Mouse (Mus musculus): ENCODE data around the gene 1700003H04Rik.

1700003H04Rik gene

DNA sequence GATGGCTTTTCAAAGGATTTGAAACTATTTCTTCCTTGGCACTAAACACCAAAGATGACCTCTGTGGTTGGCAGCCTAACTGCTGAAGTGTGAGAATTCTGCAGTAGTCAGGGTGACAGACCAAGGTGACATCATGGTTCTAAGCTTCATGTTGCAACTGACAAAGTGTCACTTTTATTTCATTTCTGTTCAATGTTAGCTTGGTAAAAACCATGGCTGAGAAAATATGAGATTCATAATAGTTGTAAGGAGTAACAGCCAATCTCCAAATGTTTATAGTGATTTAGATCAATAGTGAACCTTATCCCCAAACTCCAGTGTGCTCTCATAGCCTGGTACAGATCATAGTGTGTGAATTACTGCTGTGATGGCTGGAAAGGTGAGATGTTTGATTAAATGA lies at the start of gene 1700003H04Rik:
Gene 1700003H04Rik (minus strand): TSS at position 101 of the 400 bp plus-strand sequence.
- DNase-seq (ENCODE audit: low read depth, low spot score) = no peak

DNA sequence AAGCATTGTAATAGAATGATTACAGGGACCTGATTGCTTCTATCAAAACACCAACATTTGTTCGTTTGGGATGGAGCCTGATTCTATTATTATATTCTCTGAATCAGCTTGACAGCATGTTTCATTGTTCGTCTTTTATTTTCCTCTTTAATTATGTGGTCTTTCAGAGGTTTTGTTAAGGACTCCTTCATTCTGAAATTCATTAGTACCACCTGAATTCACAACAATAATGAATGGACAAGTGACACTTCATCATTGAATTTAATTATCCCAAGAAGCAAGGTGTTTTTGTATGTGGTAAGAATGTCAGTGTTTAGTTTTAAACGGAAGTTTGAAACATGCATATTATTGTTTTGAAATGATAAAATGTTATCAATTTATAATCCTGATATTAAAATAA lies 42.1 kb upstream of the 1700003H04Rik start:
- no peak for DNase-seq (ENCODE audit: low read depth, low spot score)

DNA sequence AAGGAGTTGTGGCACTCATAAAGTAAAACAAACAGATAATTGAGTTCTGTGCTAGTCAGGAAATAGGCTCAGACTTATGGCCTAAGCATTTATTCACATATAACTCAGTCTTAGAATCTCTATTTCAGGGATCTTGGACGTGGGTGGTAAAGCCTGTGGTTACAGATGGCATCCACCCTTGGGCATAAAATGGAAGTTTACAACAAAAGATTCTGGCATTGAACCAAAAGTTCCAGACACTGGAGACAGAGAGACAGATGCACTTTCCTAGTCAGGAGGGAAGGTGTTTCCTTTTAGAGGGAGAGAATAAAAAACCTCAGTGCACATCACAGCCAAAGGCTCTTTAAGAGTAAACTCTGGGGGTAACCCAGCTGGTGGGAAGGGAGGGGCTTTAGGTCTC lies 32.4 kb upstream of the 1700003H04Rik start:
- DNase-seq (ENCODE audit: low read depth, low spot score) = peak; percentile 90

DNA sequence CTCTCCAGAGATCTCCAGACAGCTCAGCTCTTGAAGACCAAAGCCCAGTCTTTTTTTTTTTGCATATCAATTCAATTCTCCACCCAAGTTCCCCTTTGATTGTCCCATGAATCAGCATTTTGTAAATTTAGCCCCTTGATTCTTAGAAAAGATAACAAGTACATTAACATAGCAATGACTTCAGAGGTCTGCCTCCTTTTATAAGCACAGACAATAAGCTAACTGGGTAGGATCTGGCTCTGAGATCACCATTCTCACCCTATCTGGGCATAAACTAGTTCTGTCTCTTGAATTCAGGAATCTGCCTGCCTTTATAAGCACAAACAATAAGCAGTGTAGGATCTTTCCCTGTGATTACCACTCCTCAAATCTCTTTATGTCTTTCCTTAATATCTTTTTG lies 29.1 kb upstream of the 1700003H04Rik start:
- no peak for DNase-seq (ENCODE audit: low read depth, low spot score)

DNA sequence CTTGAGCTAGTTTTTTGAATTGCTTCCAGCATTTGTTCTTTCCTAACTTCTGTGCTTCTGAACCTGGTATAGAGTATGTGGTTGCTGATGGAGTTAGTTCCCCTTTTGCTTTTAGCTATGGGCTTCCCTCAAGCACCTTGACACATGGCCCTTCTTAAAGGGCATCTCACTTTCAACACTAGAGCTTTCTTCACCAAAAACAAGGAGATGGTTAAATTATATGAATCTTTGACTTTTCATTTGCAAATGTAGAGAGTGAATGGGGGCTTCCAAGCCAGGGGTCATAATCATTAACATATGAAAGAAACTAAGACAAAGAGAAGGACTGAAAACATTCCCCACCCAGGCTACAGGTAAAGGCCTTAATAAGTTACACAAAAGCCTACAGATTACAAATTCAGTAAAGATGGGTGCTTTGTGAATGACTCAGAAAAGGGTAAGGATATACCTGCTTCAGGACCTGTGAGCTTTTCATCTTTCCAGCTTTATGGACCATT lies 25.2 kb upstream of the 1700003H04Rik start:
- no peak for DNase-seq (ENCODE audit: low read depth, low spot score)

DNA sequence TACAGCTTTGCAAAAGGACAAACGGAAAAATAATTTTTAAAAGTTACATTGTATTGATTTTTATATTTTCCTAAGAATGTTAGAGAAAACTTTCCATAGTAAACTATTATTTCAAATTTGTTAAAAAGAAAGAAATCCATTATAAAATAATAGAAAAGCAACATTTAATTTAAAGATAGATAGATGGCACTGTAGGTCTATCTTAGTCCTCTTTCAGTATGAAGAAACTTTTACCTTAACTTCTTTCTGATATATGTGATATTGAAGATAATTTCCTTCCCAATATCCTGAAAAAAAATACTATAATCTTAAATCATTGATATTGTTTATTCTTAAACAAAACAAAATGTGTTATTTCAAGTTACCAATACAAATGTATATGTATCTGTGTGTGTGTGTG lies 24.6 kb upstream of the 1700003H04Rik start:
- DNase-seq (ENCODE audit: low read depth, low spot score) = no peak

DNA sequence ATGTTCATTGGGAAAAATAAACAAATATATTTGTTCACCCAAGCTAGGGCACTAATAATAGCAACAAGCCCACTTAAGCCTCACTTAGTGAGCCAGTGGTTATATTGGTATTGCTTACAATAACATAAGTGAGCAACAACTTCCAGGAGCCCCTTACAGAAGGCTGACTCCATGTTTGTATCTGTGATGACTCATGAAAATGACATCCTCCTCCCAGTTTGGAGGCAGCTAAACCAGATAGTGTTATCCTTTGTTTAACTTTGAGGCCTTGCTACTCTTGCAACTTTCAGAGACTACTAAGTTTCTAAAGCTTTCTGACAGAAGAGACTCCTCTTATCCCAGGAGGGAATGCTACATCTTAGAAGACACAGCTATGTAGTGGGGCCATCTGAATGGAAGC lies 16.9 kb upstream of the 1700003H04Rik start:
- DNase-seq (ENCODE audit: low read depth, low spot score) = no peak

DNA sequence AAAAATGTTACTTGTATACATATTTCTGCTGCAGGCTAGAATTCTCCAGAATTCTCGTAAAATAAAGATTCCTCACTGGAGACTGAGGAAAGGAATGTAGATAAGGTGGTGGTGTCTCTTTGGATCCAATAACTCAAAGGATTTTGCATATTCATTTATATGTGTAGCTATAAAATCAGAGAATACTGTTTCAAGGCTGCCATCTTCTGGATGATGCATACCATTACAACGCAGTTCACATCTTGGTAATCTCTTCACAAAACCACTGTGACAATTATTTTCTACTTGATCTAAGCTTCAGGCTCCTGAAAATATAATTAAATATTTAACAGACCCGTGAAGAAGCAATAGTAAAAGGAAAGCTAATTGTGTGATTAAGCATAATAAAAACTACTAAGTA lies 6.6 kb upstream of the 1700003H04Rik start:
- peak; percentile 31 for DNase-seq (ENCODE audit: low read depth, low spot score)

DNA sequence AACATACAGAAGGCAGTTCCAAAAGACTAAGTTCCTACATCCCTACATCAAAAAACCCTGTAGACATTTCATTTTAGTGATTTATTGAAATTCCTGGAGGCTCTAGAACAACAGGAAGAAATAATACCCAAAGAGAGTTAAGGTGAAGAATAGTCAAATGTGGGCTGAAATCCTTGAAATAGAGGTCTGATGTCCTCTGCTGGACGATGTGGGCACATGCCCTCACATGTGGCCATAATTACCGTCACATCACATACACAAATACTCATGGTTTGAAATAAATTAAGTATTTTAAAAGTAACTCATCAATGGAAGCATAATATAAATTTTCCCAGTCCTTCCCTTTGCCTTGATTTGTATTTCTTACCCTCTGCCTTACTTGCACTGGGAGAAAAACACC lies 4.9 kb upstream of the 1700003H04Rik start:
- no peak for DNase-seq (ENCODE audit: low read depth, low spot score)

DNA sequence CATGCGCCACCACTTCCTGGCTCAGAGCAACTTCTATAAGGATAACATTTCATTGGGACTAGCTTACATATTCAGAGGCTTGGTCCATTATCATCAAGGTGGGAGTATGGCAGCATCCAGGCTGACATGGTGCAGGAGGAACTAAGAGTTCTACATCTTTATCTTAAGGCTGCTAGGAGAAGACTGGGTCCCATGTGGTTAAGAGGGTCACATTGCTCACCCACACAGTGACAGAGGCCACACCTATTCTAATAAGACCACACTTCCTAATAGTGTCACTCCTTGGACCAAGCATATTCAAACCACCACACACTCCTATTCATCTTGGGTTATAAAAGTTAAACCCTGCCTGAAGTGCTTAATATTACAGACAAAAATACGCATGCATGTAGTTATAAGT lies 23.6 kb downstream of the 1700003H04Rik start:
- DNase-seq (ENCODE audit: low read depth, low spot score) = no peak

DNA sequence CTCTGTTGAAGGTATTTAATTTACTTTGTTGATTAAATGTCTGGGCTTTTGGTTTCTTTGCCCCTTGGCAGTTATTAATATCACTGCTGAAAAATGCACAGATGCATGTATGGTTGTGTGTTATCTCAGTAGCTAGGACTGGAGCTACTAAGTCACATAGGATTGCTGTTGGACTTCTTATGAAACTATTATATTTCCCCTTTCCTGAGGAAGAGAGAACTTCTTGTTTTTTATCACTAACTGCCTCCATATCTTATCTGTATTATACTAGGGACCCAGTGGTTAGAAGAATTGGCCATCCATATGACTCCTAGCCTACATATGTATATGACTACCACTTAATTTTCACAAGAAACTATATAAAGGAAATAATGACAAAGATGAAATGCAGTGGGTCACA lies 24.9 kb downstream of the 1700003H04Rik start:
- DNase-seq (ENCODE audit: low read depth, low spot score) = no peak

DNA sequence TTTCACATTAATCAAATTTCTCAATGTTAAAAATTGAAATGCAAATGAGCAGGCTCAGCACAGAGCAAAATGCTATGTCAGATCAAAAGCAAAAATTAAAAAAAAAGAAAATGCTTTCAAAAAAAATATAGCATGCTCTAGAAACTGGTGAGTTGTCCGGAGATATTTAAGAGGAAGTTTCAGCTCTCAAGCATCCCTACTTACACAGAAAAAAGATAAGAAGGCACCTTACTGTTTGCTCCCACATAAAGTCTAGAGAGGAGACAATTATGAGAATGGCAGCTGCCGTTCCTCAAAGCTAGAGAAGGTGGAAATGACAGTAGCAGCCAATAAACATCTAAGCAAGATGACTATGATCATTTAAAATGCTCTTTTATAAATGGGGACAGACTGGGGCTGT lies 25.8 kb downstream of the 1700003H04Rik start:
- no peak for DNase-seq (ENCODE audit: low read depth, low spot score)

DNA sequence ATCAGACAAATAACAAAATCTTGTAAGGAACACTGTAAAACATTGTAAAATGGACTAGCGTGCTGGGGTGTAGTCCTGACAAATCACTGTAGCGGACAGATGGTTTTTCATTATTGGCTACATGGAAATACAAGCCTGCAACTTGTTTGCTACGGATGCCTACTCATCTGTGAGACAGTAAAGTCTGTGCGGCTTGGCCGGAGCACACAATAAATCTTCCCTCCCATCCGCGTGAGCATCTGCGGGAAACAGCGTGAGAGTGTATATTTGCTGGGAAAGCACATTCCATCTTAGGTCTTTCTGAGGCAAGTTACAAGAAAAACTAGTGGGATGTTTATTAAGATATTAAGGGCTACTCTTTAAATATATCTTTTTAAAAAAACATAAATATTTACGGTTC lies 32.0 kb downstream of the 1700003H04Rik start:
- no peak for DNase-seq (ENCODE audit: low read depth, low spot score)

DNA sequence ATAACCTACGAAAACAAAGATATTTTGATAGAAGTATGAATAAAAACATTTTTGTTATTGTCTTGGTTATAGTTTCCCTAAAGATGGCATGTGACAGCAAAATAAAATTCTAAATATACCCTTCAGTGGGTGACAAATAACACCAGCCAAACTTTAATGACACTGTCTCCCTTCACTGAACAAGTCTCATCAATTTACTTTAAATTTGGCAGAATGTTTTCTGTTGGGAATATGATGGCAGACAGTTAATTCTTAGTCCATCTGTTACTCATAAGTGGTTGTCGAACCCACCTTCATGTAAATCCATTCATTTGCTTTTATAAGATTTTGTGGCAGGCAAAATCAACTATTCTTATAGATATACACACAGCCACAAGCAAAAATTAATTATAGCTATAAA lies 42.6 kb downstream of the 1700003H04Rik start:
- DNase-seq (ENCODE audit: low read depth, low spot score) = no peak

DNA sequence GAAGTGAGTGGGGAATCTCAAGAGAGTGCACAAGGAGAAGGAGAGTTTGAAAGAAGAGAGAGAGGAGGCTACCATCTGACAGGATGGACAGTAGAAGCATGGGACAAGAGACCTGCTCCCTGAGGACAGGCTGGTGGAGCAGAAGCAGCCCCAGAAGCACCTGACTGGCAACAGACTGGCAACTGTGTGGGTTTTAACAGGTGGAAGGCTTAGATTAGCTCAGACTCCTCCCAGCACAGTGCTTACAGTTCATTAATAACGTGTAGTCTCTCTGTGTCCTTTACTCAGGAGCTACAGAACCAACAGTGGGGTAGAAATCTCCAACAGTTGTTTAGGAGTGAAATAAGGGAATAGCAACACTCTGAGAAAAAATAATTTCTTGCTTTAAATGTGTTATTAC lies 44.3 kb downstream of the 1700003H04Rik start:
- no peak for DNase-seq (ENCODE audit: low read depth, low spot score)

DNA sequence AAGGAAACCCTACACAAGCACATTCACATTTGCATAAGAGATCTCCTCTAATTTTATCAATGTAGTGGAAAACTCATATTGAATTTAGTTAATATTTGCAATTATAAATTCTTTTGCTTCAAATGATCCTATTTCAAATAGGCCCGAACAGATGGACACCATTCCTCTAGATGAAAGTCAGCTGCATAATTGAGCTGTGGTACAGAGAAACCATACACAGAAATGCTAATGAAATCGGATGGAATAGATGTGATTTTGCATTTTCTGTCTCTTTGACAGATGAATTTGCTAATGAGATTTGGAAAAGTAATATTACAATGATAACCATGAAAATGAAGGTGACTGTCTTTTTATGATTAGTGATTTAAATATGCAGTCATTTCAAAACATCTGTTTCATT lies 62.1 kb downstream of the 1700003H04Rik start:
- peak; percentile 9 for DNase-seq (ENCODE audit: low read depth, low spot score)

Measured in telencephalon, adult 2 months (tissue).